Mouse (Mus musculus) CH12.LX (cell line): ENCODE measurements at regions not wholly inside any gene's neighbourhood (a gene's known extent, or its start where the extent isn't known, plus 50 kb on each side); places are given as distances from the start of the nearest gene placed in this dataset.

Experiments
- DNase-seq: peaks from one replicate; pipeline ENCODE4 v3.0.0-alpha.2; 2013; ENCODE audit errors: extremely low read depth
- H3K27ac ChIP-seq: 2 replicates; pipeline ENCODE4 v1.5.1; 2012; ENCODE audit warnings: low read depth, mild to moderate bottlenecking, control low read depth, moderate library complexity; ENCODE audit not compliant: insufficient read depth
- H3K27me3 ChIP-seq: replicated peaks from 2 replicates; pipeline ENCODE3; 2012; ENCODE audit warnings: inconsistent platforms
- H3K36me3 ChIP-seq, 2 experiments: replicated peaks in 1 of 2; 2 replicates each; pipeline versions ENCODE3 to v1.6.1; 2012; ENCODE audit warnings: inconsistent platforms in 1 of 2, low read length in 1 of 2, mild to moderate bottlenecking in 1 of 2, mixed read lengths in 1 of 2, moderate library complexity in 1 of 2; ENCODE audit not compliant: control insufficient read depth in 1 of 2, insufficient read depth in 1 of 2
- H3K4me1 ChIP-seq, 2 experiments: 2 replicates each; pipeline ENCODE4 v1.6.1; 2012; ENCODE audit warnings: inconsistent platforms in 1 of 2, moderate library complexity in 1 of 2; ENCODE audit not compliant: insufficient read depth in 2 of 2, control insufficient read depth in 1 of 2
- H3K4me2 ChIP-seq: 2 replicates; pipeline ENCODE4 v1.6.1; 2012; ENCODE audit warnings: low read depth, mild to moderate bottlenecking, control low read depth; ENCODE audit not compliant: poor library complexity, insufficient read depth, severe bottlenecking
- H3K4me3 ChIP-seq, 3 experiments: fragments of 150-350 bp in 1 of 3; sonication (generic) in 1 of 3; replicated peaks in 1 of 3; 2 replicates each; pipeline versions ENCODE3 to v1.5.1; 2011 to 2012; ENCODE audit warnings: low read depth in 2 of 3, low read length in 2 of 3, mild to moderate bottlenecking in 2 of 3, moderate library complexity in 2 of 3, control low read depth in 1 of 3, improper control_type of control experiment in 1 of 3, inconsistent platforms in 1 of 3, mixed read lengths in 1 of 3; ENCODE audit not compliant: poor library complexity in 1 of 3
- H3K79me2 ChIP-seq: replicated peaks from 2 replicates; pipeline ENCODE4 v1.6.1; 2012; ENCODE audit warnings: mild to moderate bottlenecking, moderate library complexity; ENCODE audit not compliant: control insufficient read depth, poor library complexity, insufficient read depth, severe bottlenecking; ENCODE audit errors: extremely low read depth
- H3K9ac ChIP-seq: 2 replicates; pipeline ENCODE4 v1.6.1; 2012; ENCODE audit warnings: low read depth, mild to moderate bottlenecking, control low read depth, moderate library complexity; ENCODE audit not compliant: insufficient read depth
- H3K9me3 ChIP-seq: replicated peaks from 2 replicates; pipeline ENCODE3; 2012; ENCODE audit warnings: low read length, inconsistent platforms, mixed read lengths
- BHLHE40 ChIP-seq: IDR thresholded peaks from 2 replicates; pipeline ENCODE4 v1.6.1; 2011; ENCODE audit warnings: mild to moderate bottlenecking, low read depth, low read length, improper control_type of control experiment
- CHD2 ChIP-seq: IDR thresholded peaks from 2 replicates; pipeline ENCODE4 v1.6.1; 2011; ENCODE audit warnings: low read length, improper control_type of control experiment
- CTCF ChIP-seq, 2 experiments: IDR thresholded peaks in 1 of 2; conservative IDR thresholded peaks in 1 of 2; 2 replicates each; pipeline ENCODE4 v1.5.1; 2011 to 2012; ENCODE audit warnings: low read depth in 2 of 2, low read length in 2 of 2, improper control_type of control experiment in 1 of 2, inconsistent platforms in 1 of 2, mild to moderate bottlenecking in 1 of 2, moderate library complexity in 1 of 2
- E2F4 ChIP-seq: IDR thresholded peaks from 2 replicates; pipeline ENCODE4 v1.6.1; 2011; ENCODE audit warnings: low read depth, low read length, improper control_type of control experiment; ENCODE audit not compliant: insufficient replicate concordance
- ELF1 ChIP-seq: IDR thresholded peaks from 2 replicates; pipeline ENCODE4 v1.6.1; 2014; ENCODE audit warnings: low read depth, mild to moderate bottlenecking, inconsistent platforms, low read length, improper control_type of control experiment
- EP300 ChIP-seq: IDR thresholded peaks from 2 replicates; pipeline ENCODE4 v1.6.1; 2011; ENCODE audit warnings: low read length, improper control_type of control experiment
- GABPA ChIP-seq: IDR thresholded peaks from 2 replicates; pipeline ENCODE4 v1.6.1; 2012; ENCODE audit warnings: low read depth, low read length, improper control_type of control experiment, inconsistent platforms; ENCODE audit not compliant: insufficient replicate concordance
- HCFC1 ChIP-seq: IDR thresholded peaks from 2 replicates; pipeline ENCODE4 v1.6.1; 2012; ENCODE audit warnings: low read depth, mild to moderate bottlenecking, inconsistent platforms, low read length, improper control_type of control experiment
- IRF4 ChIP-seq: IDR thresholded peaks from 2 replicates; pipeline ENCODE4 v1.6.1; 2014; ENCODE audit warnings: low read depth, mild to moderate bottlenecking, inconsistent platforms, low read length, improper control_type of control experiment
- JUN ChIP-seq: IDR thresholded peaks from 2 replicates; pipeline ENCODE4 v1.6.1; 2011; ENCODE audit warnings: low read depth, mild to moderate bottlenecking, low read length, improper control_type of control experiment, moderate library complexity; ENCODE audit not compliant: insufficient read depth
- MAFK ChIP-seq: IDR thresholded peaks from 2 replicates; pipeline ENCODE4 v1.6.1; 2011; ENCODE audit warnings: low read length, improper control_type of control experiment; ENCODE audit not compliant: insufficient replicate concordance
- MAZ ChIP-seq: IDR thresholded peaks from 2 replicates; pipeline ENCODE4 v1.6.1; 2012; ENCODE audit warnings: low read depth, mild to moderate bottlenecking, inconsistent platforms, low read length, improper control_type of control experiment, moderate library complexity
- MEF2A ChIP-seq: IDR thresholded peaks from 2 replicates; pipeline ENCODE4 v1.6.1; 2014; ENCODE audit warnings: low read depth, mild to moderate bottlenecking, inconsistent platforms, low read length, improper control_type of control experiment, borderline replicate concordance
- MYC ChIP-seq: IDR thresholded peaks from 2 replicates; pipeline ENCODE4 v1.6.1; 2011; ENCODE audit warnings: low read depth, mild to moderate bottlenecking, improper control_type of control experiment, low read length
- NRF1 ChIP-seq: IDR thresholded peaks from 2 replicates; pipeline ENCODE4 v1.6.1; 2014; ENCODE audit warnings: low read depth, mild to moderate bottlenecking, inconsistent platforms, low read length, improper control_type of control experiment, moderate library complexity
- POLR2A ChIP-seq: IDR thresholded peaks from 2 replicates; pipeline ENCODE4 v1.6.1; 2011; ENCODE audit warnings: low read depth, mild to moderate bottlenecking, improper control_type of control experiment, low read length
- RCOR1 ChIP-seq: conservative IDR thresholded peaks from 2 replicates; pipeline ENCODE4 v1.6.1; 2012; ENCODE audit warnings: low read depth, mild to moderate bottlenecking, inconsistent platforms, low read length, improper control_type of control experiment
- SIN3A ChIP-seq: IDR thresholded peaks from 2 replicates; pipeline ENCODE4 v1.6.1; 2012; ENCODE audit warnings: low read length, improper control_type of control experiment, inconsistent platforms
- TBP ChIP-seq: conservative IDR thresholded peaks from 2 replicates; pipeline ENCODE4 v1.6.1; 2011; ENCODE audit warnings: low read depth, low read length, improper control_type of control experiment
- TCF12 ChIP-seq: IDR thresholded peaks from 2 replicates; pipeline ENCODE4 v1.6.1; 2014; ENCODE audit warnings: low read depth, mild to moderate bottlenecking, inconsistent platforms, low read length, improper control_type of control experiment
- USF1 ChIP-seq: IDR thresholded peaks from 2 replicates; pipeline ENCODE4 v1.6.1; 2014; ENCODE audit warnings: low read depth, mild to moderate bottlenecking, inconsistent platforms, low read length, improper control_type of control experiment
- ZC3H11A ChIP-seq: IDR thresholded peaks from 2 replicates; pipeline ENCODE4 v1.6.1; 2012; ENCODE audit warnings: low read depth, mild to moderate bottlenecking, inconsistent platforms, low read length, improper control_type of control experiment
- ZKSCAN1 ChIP-seq: IDR thresholded peaks from 2 replicates; pipeline ENCODE4 v1.6.1; 2012; ENCODE audit warnings: low read depth, inconsistent platforms, low read length, improper control_type of control experiment, borderline replicate concordance
- ZNF384 ChIP-seq: IDR thresholded peaks from 2 replicates; pipeline ENCODE4 v1.6.1; 2012; ENCODE audit warnings: low read depth, low read length, improper control_type of control experiment, inconsistent platforms
- dilution Hi-C: fragments of 300-500 bp; cut with MboI; formaldehyde crosslinking; loops from 2 replicates; pipeline ENCODE4 v1.14.3; 2020; ENCODE audit warnings: low sequenced_read_pairs; ENCODE audit not compliant: extremely low pct_unique_long_range_greater_than_20kb, extremely low pct_ligation_motif_present
- in situ Hi-C: fragments of 300-500 bp; cut with MboI; formaldehyde crosslinking; loops from 3 replicates; pipeline ENCODE4 v1.14.3; 2019; ENCODE audit warnings: low sequenced_read_pairs, low pct_ligation_motif_present, low pct_unique_long_range_greater_than_20kb, mixed read lengths

DNA sequence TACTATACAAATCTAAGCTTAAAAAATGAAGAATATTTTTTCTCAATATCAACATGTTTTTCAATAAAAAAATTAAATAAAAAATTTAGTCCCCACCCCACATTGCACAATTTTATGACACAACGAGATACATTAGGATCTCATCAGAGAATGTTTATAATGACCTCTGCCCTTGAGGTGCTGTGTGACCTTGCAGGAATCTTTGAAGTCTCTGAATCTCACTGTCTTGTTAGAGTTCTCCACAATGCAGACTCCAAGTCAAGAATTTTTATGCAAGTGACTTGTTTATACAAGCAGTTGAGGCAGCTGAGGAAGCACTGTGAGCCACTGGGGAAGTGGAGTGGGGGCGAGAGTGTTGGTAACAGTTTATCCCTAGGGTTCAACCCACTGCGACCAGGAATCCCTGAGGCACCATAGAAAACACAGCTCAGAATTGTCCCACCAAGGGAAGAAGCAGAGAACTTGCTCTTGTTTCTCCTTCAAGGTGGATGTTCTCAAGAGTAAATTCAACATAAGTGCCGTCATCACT is 228.5 kb downstream of the Hlx start:
- H3K36me3 ChIP-seq, result no peaks in the 10 kb centered on the region
- in situ Hi-C loops (no loop called here), dilution Hi-C loops (no loop called here)
- H3K4me3 ChIP-seq, result no peak overlapping the region
- H3K4me2 ChIP-seq, result no peak overlapping the region
- no peak for DNase-seq
- H3K9me3 ChIP-seq, result peaks cover 4% of the 10 kb centered on the region
- H3K9ac ChIP-seq, result no peak overlapping the region
- no peak overlapping the region for H3K27ac ChIP-seq
- no peaks in the 10 kb centered on the region for H3K27me3 ChIP-seq
- no peak for TF ChIP-seq SIN3A
- no peak for TF ChIP-seq E2F4
- TF ChIP-seq USF1, result no peak
- no peak for TF ChIP-seq TCF12
- TF ChIP-seq ZKSCAN1, result no peak
- no peak for TF ChIP-seq RCOR1
- no peak for TF ChIP-seq MEF2A
- TF ChIP-seq MAZ, result no peak
- TF ChIP-seq MYC, result no peak
- TF ChIP-seq POLR2A, result no peak
- TF ChIP-seq MAFK, result no peak
- TF ChIP-seq ZNF384, result no peak
- TF ChIP-seq ZC3H11A, result no peak
- H3K79me2 ChIP-seq, result no peaks in the 10 kb centered on the region
- H3K4me1 ChIP-seq, result no peaks in the 10 kb centered on the region

DNA sequence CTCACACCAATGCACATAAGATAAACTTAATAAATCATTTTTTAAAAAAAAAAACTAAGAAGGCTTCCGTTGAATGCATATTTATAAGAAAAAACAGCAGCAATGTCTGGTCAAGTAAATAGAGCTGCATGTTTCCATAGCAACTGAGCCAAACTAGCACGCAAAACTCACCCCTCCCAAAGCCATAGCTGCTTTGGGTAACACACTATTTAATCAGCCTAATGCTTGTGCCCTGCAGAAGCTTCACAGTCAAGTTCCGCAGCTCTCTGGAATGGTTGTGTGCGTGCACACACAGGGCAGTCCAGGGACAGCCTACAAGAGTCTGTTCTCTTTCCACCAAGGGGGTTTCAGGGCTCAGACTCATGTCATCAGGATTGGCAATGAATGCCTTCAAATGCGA is 231.7 kb downstream of the Hlx start:
- Histone ChIP-seq H3K4me1 (no peaks in the 10 kb centered on the region), H3K27me3 (no peaks in the 10 kb centered on the region), H3K9ac (no peak overlapping the region), H3K36me3 (no peaks in the 10 kb centered on the region), H3K4me3 (no peak overlapping the region), H3K27ac (no peak overlapping the region), H3K9me3 (peaks cover 9% of the 10 kb centered on the region), H3K79me2 (no peaks in the 10 kb centered on the region), H3K4me2 (no peak overlapping the region)
- dilution Hi-C loops, result no loop called here
- no peak for DNase-seq
- TF ChIP-seq GABPA (no peak), POLR2A (no peak)
- in situ Hi-C loops, result no loop called here

DNA sequence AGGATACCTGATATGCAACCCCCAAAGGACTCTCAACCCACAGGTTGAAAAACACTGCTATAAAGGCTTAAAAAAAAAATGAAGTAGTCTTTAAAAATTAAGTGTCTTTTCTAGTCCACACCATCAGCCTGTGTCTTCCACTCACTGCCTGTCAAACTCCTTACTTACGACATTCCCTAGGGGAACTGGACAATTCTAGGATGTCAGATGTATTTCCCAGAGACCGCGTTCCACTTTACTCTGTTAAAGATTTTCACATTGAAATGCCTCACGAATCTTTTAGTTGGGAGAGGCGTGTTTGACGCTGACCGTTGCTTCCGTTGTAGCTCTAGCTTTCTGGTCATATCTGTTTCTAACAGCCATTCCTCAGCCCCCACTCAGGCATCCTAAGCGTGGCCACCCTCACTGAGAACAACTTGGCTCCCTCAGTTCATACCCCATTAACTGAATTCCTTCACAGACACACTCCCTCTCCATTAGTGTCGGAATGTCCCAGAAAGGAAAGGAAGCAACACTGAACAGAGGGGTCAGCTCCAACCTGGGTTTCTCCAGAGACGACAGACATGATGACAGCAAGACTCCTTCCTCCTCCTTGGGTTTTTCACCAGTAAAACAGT is 233.4 kb downstream of the Hlx start:
- no peaks in the 10 kb centered on the region for H3K27me3 ChIP-seq
- dilution Hi-C loops (no loop called here), in situ Hi-C loops (no loop called here)
- no peaks in the 10 kb centered on the region for H3K79me2 ChIP-seq
- H3K4me3 ChIP-seq, result no peak overlapping the region
- TF ChIP-seq TCF12 (no peak), IRF4 (no peak), MYC (no peak), EP300 (no peak), CTCF (conservative IDR thresholded peaks at IDR 0.05 in 1 of 2, IDR thresholded peaks at IDR 0.05 in 1 of 2; ENCODE audit: low read depth in 2 of 2, low read length in 2 of 2) (no peak), JUN (no peak), CHD2 (no peak), TBP (no peak), BHLHE40 (no peak), RCOR1 (no peak), HCFC1 (no peak), ELF1 (no peak), ZNF384 (no peak), NRF1 (no peak)
- no peak overlapping the region for H3K27ac ChIP-seq
- H3K9me3 ChIP-seq, result peaks cover 9% of the 10 kb centered on the region
- H3K36me3 ChIP-seq, result no peaks in the 10 kb centered on the region
- no peak for DNase-seq
- H3K9ac ChIP-seq, result no peak overlapping the region
- H3K4me2 ChIP-seq, result no peak overlapping the region
- H3K4me1 ChIP-seq, result no peaks in the 10 kb centered on the region
